Mouse (Mus musculus): ENCODE results near the gene Cdk6.
"Not testable (repeated sequence)": the region's sequence is repeated elsewhere in the genome, so short reads cannot be mapped to it uniquely, and the experiment has no call there.

Gene Cdk6

DNA sequence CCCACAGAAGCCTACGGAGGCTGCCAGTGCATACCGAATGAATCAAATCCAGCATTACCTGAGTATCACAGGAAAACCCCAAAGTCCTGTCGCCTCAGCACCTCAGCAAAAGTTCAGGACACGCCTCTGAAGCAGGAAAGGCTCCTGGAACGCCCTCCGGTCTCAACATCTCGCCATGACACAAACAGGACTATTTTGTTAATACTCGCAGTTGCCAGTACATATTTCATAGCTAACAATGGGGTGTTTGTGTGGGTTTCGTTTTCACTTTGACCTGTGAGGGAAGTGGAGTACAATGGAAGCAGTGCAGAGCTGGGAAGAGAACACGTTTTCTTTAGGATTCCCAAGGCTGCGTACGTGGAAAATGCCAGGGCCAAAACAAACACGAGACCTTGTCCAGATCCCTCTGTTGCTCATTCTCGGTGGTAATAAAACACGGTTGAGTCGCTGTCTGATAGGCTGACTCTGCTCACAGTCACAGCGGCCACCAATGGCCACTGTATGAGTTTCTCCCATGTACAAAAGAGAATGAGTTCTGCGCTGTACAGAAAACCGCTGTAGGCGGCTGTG, 91.9 kb downstream of the Cdk6 start:
- not testable (repeated sequence) for DNase-seq (ENCODE audit: extremely low spot score)

DNA sequence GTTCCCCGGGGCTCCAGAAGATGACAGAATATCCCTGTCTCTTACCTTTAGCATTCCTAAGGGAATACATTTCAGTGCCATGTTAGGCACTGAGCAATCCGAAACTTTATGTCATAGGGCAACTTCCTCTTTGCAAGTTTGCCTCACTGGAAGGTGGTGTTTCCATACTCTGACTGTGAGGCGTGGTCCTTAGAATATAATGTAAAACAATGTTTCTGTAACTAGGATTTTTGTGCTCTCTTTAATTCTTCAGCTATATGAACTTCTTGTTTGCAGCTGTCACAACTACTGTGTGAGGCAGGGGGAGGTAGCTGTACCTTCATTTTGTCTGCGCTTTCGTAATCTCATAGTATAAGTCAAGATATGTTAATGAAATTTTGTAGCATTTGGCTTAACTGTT, 92.8 kb downstream of the Cdk6 start:
- DNase-seq (ENCODE audit: extremely low spot score) = not testable (repeated sequence)

DNA sequence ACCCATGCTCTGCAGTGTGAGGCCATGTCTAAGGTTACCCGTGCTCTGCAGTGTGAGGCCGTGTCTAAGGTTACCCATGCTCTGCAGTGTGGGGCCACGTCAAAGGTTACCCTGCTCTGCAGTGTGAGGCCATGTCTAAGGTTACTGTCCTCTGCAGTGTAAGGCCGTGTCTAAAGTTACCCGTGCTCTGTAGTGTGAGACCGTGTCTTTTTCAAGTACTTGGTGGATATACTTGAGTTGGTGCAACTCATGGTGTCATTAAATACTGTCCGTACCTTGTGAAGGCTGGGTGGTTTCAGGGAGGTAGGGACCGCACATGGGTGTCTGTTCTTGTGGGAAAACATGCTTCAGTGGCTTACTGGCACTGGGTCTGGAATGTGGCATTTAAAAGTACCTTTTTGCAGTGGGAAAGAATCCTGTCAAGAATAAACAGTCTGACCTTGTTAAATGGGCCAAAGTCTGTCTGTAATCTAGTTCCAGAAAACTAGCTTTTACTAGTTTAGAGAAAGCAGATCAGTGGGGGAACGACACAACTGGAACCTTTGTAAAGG, 97.2 kb downstream of the Cdk6 start:
- not testable (repeated sequence) for DNase-seq (ENCODE audit: extremely low spot score)

DNA sequence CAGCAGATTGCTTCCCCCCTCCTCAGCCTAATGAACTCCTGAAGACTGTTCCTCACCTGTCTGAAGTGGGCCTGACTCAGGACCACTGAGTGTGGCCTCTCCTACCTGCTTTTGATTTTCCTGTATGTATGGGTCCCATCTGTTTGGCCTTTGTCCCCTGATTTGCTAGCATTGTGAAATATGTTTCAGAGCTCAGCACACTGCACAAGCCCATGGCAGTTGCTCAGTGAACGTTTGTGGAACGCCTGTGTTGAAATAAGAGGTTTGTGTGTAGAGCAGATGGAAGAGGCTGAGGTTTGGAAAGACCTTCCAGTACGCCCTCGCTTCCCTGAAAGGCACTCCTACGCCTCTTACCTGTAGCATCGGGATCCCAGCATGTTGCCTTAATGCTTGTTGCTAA, 98.1 kb downstream of the Cdk6 start:
- not testable (repeated sequence) for DNase-seq (ENCODE audit: extremely low spot score)

DNA sequence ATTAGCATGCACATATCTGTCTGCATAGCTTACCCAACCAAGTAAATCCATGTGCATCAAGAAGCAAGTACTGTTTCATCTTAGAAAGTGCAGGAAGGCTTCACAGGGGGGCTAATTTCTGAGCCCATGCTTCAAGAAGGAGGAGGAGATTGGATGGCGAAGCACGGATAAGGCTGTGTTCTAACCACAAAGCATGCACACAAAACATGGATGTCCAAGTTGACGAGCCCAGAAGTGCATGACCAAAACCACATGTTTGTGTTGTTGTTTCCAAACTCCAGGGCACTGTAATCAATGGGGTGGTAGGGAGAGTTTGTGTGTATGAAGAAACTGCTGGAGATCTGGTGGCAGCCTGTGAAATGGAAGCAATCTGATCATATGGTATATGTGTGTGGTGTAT, 101.2 kb downstream of the Cdk6 start:
- not testable (repeated sequence) for DNase-seq (ENCODE audit: extremely low spot score)

DNA sequence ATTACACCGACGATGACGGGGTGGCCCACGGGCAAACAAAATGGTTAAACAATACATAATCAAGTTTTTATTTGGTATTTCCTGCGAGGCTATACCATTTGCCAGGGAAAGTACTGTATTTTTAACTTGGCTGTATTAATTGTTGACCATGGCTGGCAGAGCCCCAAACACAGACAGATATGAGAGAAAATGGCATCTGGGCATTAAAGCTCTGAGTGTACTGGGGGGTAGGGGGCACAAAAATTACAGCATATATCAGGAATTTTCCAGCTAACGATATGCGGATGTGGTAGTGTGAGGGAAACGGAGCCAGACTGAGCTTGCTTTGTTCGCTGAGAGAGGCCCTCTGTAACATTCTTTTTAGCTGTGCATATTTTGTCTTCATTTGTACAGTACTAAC, 109.9 kb downstream of the Cdk6 start:
- not testable (repeated sequence) for DNase-seq (ENCODE audit: extremely low spot score)

DNA sequence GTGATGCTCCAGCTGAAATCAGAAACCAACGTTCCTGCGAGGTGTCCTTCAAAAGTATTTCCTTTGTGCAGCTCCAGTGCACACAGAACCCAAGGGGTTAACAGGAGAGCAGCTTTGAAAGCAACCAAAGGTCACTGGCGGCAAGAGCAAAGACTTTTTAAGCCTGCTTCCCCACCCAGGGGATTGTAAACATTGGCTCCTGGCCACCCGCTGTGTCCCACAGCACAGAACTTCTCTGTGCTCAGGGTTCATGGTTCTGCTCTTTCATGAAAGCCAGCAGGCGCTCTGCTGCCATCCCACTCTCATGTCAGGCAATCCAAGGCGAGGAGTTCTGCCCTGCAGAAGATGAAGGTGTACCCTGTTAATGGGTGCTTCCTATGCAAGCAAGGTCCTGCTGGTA, 112.7 kb downstream of the Cdk6 start:
- peak; percentile 29 for DNase-seq (ENCODE audit: extremely low spot score)

DNA sequence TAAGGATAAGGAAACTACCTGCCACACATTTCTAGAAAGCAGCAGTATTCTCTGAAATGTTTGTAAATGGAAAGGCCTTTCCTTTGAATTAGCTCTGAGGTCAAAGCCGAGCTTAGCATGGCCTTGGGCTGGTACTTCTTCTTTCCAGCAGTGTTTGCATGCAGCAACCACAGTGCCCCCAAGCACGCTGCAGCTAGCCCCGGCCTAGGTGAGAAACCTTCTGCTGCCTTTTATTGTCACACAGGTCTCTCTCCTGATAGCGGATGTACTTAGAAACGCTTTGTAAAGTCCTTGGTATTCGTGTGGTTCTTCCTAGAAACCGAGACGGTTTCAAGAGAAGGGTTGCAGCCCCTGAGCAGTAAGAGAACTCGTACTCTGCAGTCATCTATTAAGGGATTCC, 119.6 kb downstream of the Cdk6 start:
- DNase-seq (ENCODE audit: extremely low spot score) = no peak

DNA sequence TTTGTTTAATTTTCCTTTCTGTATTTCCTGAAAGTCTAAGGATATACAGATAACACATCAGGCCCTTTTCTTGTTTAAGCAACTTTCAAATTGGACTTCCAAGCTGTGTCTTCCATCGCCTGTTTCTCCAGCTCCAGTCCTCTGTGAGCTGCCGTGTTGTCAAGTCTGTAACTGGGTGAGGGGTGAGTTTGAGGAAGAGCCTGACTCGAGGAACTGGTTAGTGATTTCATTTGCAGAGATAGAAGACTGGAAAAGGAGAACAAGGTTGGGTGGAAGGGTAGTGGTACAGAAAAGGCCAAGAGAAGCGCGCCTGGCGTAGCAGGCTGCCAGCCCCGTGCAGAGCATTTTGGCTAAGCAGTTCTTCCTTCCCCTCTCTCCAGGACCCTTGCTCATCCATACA, 120.1 kb downstream of the Cdk6 start:
- no peak for DNase-seq (ENCODE audit: extremely low spot score)

DNA sequence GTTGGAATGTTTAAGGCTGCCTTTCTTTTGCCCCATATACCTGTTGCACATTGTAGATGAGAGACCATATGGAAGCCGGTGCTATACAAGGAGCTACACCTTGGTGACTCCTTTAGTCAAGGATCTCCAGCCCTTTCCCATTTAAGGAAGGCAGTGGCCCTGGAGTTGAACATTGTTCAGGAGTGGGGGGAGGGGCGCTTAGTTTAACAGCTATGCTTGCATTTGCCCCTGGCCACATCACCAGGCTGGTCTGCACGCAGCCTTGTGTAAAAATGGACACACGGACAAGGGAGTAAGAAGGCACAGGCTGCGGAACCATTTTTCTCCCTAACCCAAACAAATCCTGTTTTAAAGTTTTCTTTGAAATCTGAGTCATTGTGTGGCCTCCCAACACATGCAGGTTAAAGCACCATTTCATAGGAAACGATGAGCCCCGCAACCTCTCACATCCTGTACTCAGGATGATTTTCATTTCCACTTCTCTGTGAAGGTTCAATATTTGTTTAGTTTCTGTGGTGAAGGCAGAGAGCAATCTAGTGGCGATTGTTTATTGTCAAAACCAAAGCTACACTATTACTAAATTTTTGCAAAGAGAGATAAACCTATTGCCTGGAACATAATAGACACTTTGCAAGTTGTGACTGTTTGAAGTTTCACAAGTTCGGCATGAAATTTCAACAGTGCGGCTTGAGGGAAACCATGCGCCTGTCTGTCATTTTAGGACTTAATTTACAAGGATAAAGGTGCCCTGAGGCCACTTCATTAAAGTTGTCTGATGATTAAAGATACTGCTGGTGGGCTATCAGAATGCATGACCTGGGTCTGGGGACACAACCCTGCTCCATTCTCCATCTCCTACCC, 121.8 kb downstream of the Cdk6 start:
- DNase-seq (ENCODE audit: extremely low spot score) = no peak

DNA sequence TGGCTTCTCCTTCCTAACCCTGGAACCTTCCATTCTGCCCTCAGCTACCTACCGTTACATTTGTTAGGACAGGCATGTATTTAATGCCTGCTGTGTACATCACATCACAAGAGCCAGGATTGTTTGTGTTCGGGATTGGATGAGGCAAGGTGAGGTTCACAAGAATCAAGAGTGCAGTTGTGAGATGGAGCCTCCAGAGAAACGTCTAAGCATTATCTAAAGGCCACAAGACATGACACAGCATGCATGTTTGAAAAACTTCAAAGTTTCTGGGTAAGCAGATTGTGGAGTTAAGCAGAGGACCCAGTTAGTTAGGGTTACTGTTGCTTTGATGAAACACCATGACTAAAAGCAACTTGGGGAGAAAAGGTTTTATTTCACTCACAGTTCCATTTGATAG, 122.5 kb downstream of the Cdk6 start:
- no peak for DNase-seq (ENCODE audit: extremely low spot score)

DNA sequence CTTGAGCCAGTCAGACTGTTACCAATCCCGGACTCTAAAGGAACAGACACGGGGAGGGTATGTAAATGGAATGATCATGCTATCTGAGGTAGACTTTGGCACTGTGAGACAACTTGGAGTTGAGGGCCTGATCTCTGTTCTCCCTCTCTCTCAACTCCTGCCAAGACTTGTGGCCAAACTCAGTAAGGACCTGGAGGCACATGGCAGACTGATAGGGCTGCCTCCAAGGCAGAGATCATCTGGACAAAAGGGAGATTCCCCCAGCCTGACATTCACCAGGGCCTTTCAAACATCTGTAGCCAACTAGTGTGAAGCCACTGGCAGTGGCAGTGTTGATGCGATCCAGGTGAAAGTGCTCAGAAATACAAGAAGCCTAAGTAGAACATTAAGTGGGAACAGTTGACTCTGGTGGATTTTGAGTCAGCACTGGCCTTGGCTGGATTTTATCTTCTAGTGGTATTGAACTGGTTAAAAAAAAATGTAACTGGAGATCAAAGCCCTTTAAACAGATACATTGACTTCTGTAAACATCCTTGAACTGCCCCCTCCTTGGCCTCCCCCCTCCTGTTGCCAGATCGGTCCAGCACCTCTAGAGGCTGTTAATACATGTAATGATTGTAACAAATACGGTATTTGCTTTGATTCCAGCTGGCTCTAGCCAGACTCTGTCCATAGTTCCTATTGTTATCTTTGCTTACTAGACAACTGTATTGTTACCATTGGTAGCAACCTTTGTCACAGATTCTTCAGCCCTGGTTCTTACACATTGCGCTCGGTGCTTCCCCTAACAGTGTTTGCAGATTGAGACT, 125.0 kb downstream of the Cdk6 start:
- peak; percentile 20 for DNase-seq (ENCODE audit: extremely low spot score)

DNA sequence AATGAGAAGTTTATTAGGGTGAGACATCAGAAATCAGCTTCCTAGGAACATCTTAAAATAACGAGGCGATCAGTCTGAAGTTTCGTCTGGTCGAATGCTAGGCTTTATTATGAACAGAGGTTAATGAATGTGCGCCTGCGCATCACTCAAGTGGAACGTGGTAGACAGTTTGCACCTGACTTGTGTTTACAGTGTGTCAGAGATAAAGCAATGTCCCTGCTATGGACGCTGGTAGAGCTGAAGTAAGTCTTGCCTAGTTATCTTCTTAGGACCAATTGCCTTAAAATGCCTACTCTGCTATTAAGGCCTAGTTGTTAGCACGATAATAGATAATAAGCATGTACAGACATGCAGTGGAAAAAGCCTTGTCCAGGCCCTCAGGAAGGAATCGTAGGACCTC, 129.6 kb downstream of the Cdk6 start:
- DNase-seq (ENCODE audit: extremely low spot score) = no peak

DNA sequence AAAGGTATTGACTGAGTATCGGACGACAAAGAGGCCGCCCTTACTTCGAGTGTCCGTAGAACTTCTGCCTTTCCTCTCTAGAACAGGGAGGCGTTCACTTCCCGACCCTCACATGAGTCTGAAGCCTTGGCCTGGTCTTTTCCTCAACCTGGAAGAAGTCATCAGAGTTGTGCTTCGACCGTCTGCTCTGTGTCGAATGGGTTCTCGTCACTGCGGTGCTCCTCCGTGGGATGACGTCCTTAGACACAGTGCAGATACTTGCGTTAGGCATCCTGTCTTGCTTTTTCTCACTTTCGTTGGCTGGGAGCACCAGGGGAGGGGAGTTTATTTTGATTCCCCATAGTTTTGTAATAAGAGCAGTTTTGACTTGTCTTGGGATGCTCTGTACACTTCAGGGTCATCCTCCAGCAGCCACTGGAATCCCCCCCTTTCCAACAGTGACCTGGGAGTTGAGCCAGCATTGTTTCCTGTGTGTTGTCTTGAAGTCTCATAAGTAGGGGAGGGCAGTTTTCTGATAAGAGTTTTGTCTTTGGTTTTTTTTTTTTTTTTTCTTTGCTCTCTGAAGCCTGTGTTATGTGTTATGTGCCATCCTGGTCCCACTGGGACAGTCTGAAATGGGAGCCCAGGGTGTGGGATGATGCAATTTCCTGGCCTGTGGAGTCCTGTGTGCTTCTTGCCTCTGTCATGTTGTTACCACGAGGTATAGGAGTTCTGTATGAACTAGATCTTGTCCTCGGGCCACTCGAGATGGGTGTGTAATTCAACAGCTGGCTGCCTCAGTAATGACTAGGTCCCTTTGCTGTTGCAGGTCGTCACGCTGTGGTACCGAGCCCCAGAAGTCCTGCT, 131.2 kb downstream of the Cdk6 start:
- no peak for DNase-seq (ENCODE audit: extremely low spot score)

DNA sequence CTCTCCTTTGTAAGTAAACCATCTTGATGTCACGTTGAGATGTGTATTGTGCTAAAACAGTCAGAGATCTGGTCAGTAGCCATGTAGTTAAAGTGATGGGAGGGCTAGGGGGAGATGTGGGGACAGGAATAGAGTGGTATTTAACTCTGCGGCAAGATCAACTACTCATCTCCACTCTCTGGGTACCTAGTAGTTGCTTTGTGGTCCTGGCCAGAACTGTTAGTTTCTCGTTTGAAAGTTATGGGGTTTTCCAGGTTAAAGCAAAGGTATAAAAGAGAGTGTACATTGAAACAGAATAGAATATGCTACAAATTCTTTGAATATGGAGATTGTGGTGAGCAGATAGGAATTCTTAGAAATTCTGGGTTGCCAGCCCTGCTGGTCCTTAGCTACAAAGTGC, 136.4 kb downstream of the Cdk6 start:
- DNase-seq (ENCODE audit: extremely low spot score) = no peak

DNA sequence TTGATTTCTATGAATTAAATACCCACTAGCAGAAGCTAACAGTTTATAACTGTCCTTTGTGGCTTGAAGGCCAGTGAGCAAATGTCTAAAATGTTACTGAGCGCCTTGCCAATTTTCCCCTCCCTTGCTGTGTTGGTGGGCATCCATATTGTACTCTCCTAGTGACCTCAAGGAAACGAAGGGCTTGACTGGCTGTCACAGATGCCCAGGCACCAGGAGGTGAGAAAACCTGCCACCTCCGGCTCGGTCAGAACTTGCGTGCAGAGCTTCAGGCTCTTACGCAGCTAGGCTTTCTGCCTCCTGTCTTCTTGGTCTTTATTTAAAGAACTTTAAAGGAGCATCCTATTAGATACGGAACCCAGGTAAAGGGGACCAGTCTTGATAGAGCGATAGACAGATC, 136.9 kb downstream of the Cdk6 start:
- DNase-seq (ENCODE audit: extremely low spot score) = no peak

DNA sequence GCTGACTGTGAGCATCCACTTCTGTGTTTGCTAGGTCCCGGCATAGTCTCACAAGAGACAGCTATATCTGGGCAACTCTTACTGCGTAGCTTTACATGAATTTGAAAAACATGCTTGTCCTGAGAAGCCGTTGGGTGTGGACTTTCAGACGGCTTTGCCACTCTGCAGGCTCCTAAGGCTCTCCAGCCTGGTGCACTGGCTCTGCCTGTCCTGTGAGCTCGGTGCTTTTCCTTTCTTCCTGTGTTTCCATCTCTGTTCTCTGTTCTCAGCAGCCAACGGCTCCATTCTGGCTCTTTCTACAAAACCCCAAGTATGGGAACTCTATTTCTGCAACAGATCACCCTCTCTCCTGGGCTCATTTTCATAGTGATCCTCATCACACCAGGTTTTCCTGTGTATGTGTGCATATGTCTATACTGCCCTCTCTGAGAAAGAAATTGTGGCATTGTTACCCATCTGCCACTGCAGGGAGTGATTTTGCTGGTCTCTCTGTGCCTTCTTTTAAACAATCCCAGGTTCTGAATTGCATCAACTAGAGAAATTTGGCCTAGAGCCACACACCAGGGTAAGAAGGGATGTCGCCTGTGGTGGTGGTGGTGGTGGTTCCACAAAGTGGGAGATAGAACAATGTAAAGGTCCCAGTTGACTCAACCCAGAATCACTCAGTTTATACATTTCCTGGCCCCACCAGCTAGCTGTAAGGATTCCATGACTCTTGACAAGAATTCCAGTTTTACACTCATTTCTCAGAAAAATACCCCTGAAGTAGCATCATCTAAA, 137.9 kb downstream of the Cdk6 start:
- no peak for DNase-seq (ENCODE audit: extremely low spot score)

DNA sequence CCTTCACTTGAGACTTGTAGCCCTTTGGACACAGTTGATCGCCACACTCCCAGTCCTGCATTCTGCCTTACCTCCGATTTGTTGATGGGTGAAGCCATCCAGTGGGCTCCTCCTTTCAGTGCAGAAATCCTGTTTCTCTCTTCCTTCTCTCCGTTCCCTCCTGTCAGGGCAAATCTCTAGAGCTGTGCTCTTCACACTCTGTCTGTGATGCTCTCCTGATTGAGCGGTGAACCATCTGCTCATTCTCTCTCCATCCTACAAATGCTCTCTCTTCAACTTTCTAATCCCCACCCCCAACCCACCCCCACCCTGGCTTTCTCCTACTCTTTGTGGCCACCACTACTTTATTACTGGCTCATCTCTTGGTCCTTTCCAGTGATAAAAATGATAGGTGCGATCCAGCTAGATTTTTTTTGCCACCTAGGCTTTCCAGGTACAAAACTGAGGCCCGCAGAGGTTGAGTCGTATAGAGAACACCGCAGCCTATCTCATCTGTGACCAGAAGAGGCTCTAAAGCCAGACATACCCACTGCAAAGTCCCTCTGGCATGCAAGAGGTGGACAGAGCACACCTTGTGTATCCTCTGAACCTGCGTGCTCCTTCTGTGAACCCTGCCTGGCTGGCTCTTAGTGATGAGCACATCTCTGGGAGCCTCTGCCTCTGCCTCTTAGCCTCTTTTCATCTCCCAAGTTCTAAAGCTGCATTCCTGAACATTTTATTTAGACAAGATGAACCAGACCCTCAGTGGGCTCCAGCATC, 139.5 kb downstream of the Cdk6 start:
- DNase-seq (ENCODE audit: extremely low spot score) = no peak

DNA sequence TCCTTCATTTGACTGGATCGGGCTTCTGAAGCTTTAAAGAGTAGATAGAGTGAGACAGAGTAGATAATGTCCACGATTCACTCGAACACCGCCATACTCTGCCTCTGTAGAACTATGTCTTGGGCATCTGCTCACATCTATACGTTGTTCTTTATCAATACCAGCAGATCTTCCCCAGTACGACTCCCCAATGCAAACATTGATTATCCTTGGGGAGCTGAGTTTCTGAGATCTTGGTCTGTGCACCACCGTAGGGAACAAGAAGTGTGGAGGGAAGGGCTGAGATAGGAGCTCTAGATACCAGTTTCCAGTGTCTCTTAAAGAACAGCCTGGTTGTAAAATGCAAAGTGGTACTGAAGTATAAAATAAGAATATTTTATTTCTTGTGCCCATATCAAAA, 141.2 kb downstream of the Cdk6 start:
- DNase-seq (ENCODE audit: extremely low spot score) = no peak
